Mouse (Mus musculus): ENCODE data around the gene Gli3. TPM values are rescaled to one million over a fixed set of nuclear protein-coding genes. Genes with fewer than 3 reads are reported as not detected.

Gene Gli3
- polyA plus RNA-seq, 1 experiment, result not detected

GRCm38 (mm10) chr13:15543169-15543887 is 80.3 kb downstream of the Gli3 start:
- TF ChIP-seq GATA1 (IDR thresholded peaks at IDR 0.05; ENCODE audit: low read length) (no peak), TAL1 (IDR thresholded peaks at IDR 0.05; ENCODE audit: low read length) (no peak)
- H3K9me3 ChIP-seq (ENCODE audit: control insufficient read depth, low read length), result no peaks in the 10 kb centered on the region

GRCm38 (mm10) chr13:15543888-15544640 is 81.0 kb downstream of the Gli3 start:
- no peak for TF ChIP-seq TAL1 (IDR thresholded peaks at IDR 0.05; ENCODE audit: low read length)
- no peak for TF ChIP-seq GATA1 (IDR thresholded peaks at IDR 0.05; ENCODE audit: low read length)
- no peak overlapping the region for H3K4me3 ChIP-seq (replicated peaks)
- H3K27me3 ChIP-seq (ENCODE audit: control insufficient read depth), result no peaks in the 10 kb centered on the region
- H3K36me3 ChIP-seq (ENCODE audit: control insufficient read depth), result no peaks in the 10 kb centered on the region
- no peaks in the 10 kb centered on the region for H3K9me3 ChIP-seq (ENCODE audit: control insufficient read depth, low read length)
- H3K4me1 ChIP-seq (ENCODE audit: control insufficient read depth), result no peaks in the 10 kb centered on the region

More at GRCm38 (mm10) chr13:15543169-15543887, 80.3 kb downstream of the Gli3 start:
- Histone ChIP-seq H3K4me3 (replicated peaks) (no peak overlapping the region), H3K27me3 (ENCODE audit: control insufficient read depth) (no peaks in the 10 kb centered on the region), H3K36me3 (ENCODE audit: control insufficient read depth) (no peaks in the 10 kb centered on the region), H3K4me1 (ENCODE audit: control insufficient read depth) (no peaks in the 10 kb centered on the region)

GRCm38 (mm10) chr13:15545346-15545896 is 82.4 kb downstream of the Gli3 start:
- Histone ChIP-seq H3K36me3 (ENCODE audit: control insufficient read depth) (no peaks in the 10 kb centered on the region), H3K27me3 (ENCODE audit: control insufficient read depth) (no peaks in the 10 kb centered on the region), H3K4me3 (replicated peaks) (no peak overlapping the region), H3K9me3 (ENCODE audit: control insufficient read depth, low read length) (no peaks in the 10 kb centered on the region), H3K4me1 (ENCODE audit: control insufficient read depth) (no peaks in the 10 kb centered on the region)
- TF ChIP-seq GATA1 (IDR thresholded peaks at IDR 0.05; ENCODE audit: low read length), result no peak
- TF ChIP-seq TAL1 (IDR thresholded peaks at IDR 0.05; ENCODE audit: low read length), result no peak

GRCm38 (mm10) chr13:15546258-15546657 is 83.2 kb downstream of the Gli3 start:
- H3K4me1 ChIP-seq (ENCODE audit: control insufficient read depth), result no peaks in the 10 kb centered on the region
- TF ChIP-seq TAL1 (IDR thresholded peaks at IDR 0.05; ENCODE audit: low read length), result no peak
- no peak for TF ChIP-seq GATA1 (IDR thresholded peaks at IDR 0.05; ENCODE audit: low read length)
- no peak overlapping the region for H3K4me3 ChIP-seq (replicated peaks)
- H3K9me3 ChIP-seq (ENCODE audit: control insufficient read depth, low read length), result no peaks in the 10 kb centered on the region
- H3K36me3 ChIP-seq (ENCODE audit: control insufficient read depth), result no peaks in the 10 kb centered on the region
- H3K27me3 ChIP-seq (ENCODE audit: control insufficient read depth), result no peaks in the 10 kb centered on the region

GRCm38 (mm10) chr13:15549466-15549865 is 86.4 kb downstream of the Gli3 start:
- no peaks in the 10 kb centered on the region for H3K27me3 ChIP-seq (ENCODE audit: control insufficient read depth)
- no peaks in the 10 kb centered on the region for H3K9me3 ChIP-seq (ENCODE audit: control insufficient read depth, low read length)
- no peaks in the 10 kb centered on the region for H3K4me1 ChIP-seq (ENCODE audit: control insufficient read depth)
- no peak overlapping the region for H3K4me3 ChIP-seq (replicated peaks)
- no peak for TF ChIP-seq TAL1 (IDR thresholded peaks at IDR 0.05; ENCODE audit: low read length)
- no peak for TF ChIP-seq GATA1 (IDR thresholded peaks at IDR 0.05; ENCODE audit: low read length)
- no peaks in the 10 kb centered on the region for H3K36me3 ChIP-seq (ENCODE audit: control insufficient read depth)

- TF ChIP-seq GATA1 (IDR thresholded peaks at IDR 0.05; ENCODE audit: low read length) (no peak), TAL1 (IDR thresholded peaks at IDR 0.05; ENCODE audit: low read length) (no peak)
- no peaks in the 10 kb centered on the region for H3K36me3 ChIP-seq (ENCODE audit: control insufficient read depth)
Observed at GRCm38 (mm10) chr13:15550027-15550602, 87.1 kb downstream of the Gli3 start.

GRCm38 (mm10) chr13:15550731-15551130 is 87.7 kb downstream of the Gli3 start:
- no peak for TF ChIP-seq TAL1 (IDR thresholded peaks at IDR 0.05; ENCODE audit: low read length)
- TF ChIP-seq GATA1 (IDR thresholded peaks at IDR 0.05; ENCODE audit: low read length), result no peak
- H3K9me3 ChIP-seq (ENCODE audit: control insufficient read depth, low read length), result no peaks in the 10 kb centered on the region
- H3K27me3 ChIP-seq (ENCODE audit: control insufficient read depth), result no peaks in the 10 kb centered on the region
- no peaks in the 10 kb centered on the region for H3K36me3 ChIP-seq (ENCODE audit: control insufficient read depth)
- no peak overlapping the region for H3K4me3 ChIP-seq (replicated peaks)
- H3K4me1 ChIP-seq (ENCODE audit: control insufficient read depth), result no peaks in the 10 kb centered on the region

More at GRCm38 (mm10) chr13:15550027-15550602, 87.1 kb downstream of the Gli3 start:
- no peaks in the 10 kb centered on the region for H3K9me3 ChIP-seq (ENCODE audit: control insufficient read depth, low read length)
- H3K27me3 ChIP-seq (ENCODE audit: control insufficient read depth), result no peaks in the 10 kb centered on the region
- no peak overlapping the region for H3K4me3 ChIP-seq (replicated peaks)
- H3K4me1 ChIP-seq (ENCODE audit: control insufficient read depth), result no peaks in the 10 kb centered on the region

- Histone ChIP-seq H3K36me3 (ENCODE audit: control insufficient read depth) (no peaks in the 10 kb centered on the region), H3K9me3 (ENCODE audit: control insufficient read depth, low read length) (no peaks in the 10 kb centered on the region), H3K4me1 (ENCODE audit: control insufficient read depth) (no peaks in the 10 kb centered on the region), H3K27me3 (ENCODE audit: control insufficient read depth) (no peaks in the 10 kb centered on the region), H3K4me3 (replicated peaks) (no peak overlapping the region)
- TF ChIP-seq TAL1 (IDR thresholded peaks at IDR 0.05; ENCODE audit: low read length) (no peak), GATA1 (IDR thresholded peaks at IDR 0.05; ENCODE audit: low read length) (no peak)
Observed at GRCm38 (mm10) chr13:15552009-15552408, 89.0 kb downstream of the Gli3 start.

GRCm38 (mm10) chr13:15556646-15557098 is 93.6 kb downstream of the Gli3 start:
- H3K9me3 ChIP-seq (ENCODE audit: control insufficient read depth, low read length), result no peaks in the 10 kb centered on the region
- no peak overlapping the region for H3K4me3 ChIP-seq (replicated peaks)
- no peaks in the 10 kb centered on the region for H3K4me1 ChIP-seq (ENCODE audit: control insufficient read depth)
- no peaks in the 10 kb centered on the region for H3K27me3 ChIP-seq (ENCODE audit: control insufficient read depth)
- H3K36me3 ChIP-seq (ENCODE audit: control insufficient read depth), result no peaks in the 10 kb centered on the region
- no peak for TF ChIP-seq GATA1 (IDR thresholded peaks at IDR 0.05; ENCODE audit: low read length)
- no peak for TF ChIP-seq TAL1 (IDR thresholded peaks at IDR 0.05; ENCODE audit: low read length)
